Mouse (Mus musculus) E14TG2a.4 (cell line): ENCODE measurements at regions not wholly inside any gene's neighbourhood (a gene's known extent, or its start where the extent isn't known, plus 50 kb on each side); places are given as distances from the start of the nearest gene placed in this dataset.

Source experiments
- CTCF ChIP-seq: conservative IDR thresholded peaks from 2 replicates; pipeline ENCODE4 v1.5.1; 2014; ENCODE audit warnings: low read length
- NANOG ChIP-seq: IDR thresholded peaks from 2 replicates; pipeline ENCODE4 v1.6.1; 2014; ENCODE audit warnings: borderline replicate concordance, low read length, mixed read lengths
- POU5F1 ChIP-seq: IDR thresholded peaks from 2 replicates; pipeline ENCODE4 v1.6.1; 2014; ENCODE audit warnings: low read length, borderline replicate concordance

- TF ChIP-seq POU5F1 (no peak), CTCF (no peak), NANOG (no peak)
Observed at GRCm38 (mm10) chr9:101445764-101446163, 194.2 kb upstream of the Ppp2r3a start.
